Mouse (Mus musculus) layer of hippocampus, adult 9-11 months (tissue): ENCODE results near the gene Slc17a7.
"Not testable (repeated sequence)": the region's sequence is repeated elsewhere in the genome, so short reads cannot be mapped to it uniquely, and the experiment has no call there.

Experiments
- DNase-seq: peaks from one replicate; pipeline ENCODE4 v3.0.0; 2022

Slc17a7 gene

GRCm38 (mm10) chr7:45133446-45134159 lies 30.1 kb upstream of the Slc17a7 start:
- DNase-seq, result no peak

DNA sequence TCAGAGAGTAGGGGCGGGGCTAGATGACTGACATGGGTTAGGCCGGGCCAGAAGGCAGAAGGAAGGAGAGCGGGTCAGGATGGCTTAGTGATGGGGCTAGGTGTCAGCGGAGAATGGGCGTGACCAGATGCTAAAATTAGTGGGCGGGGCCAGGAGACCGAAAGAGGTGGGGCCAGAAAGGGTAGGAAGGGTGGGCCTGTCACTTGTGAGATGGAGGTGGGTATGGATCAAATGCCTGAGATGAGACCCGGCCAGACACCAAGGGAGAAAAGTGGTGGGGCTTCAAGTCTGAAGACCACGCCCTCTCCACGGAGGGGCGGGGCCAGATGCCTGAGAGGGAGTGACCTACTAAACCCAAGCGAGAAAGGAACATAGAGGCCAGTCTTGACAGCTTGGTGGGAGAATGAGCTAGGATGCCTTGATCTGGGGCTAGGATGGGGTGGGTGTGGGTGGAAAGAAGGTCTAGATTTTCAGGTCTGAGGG lies 29.2 kb upstream of the Slc17a7 start:
- no peak for DNase-seq

DNA sequence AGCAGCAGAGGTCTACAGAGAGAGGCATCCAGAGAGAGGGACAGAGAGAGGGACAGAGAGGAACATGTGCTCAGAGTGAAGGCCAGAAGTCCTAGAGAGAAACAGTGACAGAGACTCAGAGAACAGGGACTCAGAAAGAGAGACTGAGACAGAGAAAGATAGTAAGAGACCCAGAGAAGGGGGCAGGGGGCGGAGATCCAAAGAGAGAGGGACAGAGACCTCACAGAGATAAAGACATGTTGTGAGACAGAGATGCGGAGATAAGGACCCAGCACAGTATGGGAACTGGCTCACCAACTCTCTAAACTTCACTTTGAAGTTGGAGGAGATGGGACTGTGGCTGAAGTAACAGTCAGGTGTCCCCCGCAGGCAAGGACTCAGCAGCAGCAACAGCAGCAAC lies 28.4 kb upstream of the Slc17a7 start:
- no peak for DNase-seq

- DNase-seq, result peak; percentile 90
Measured at GRCm38 (mm10) chr7:45135993-45136567, 27.7 kb upstream of the Slc17a7 start, which contains the start of the genes Gm45713 and Flt3l. Gene Gm45713 (minus strand): TSS chr7:45136231. Gene Flt3l (minus strand): TSS chr7:45136432.

GRCm38 (mm10) chr7:45137171-45138006 lies 26.4 kb upstream of the Slc17a7 start:
- no peak for DNase-seq

DNA sequence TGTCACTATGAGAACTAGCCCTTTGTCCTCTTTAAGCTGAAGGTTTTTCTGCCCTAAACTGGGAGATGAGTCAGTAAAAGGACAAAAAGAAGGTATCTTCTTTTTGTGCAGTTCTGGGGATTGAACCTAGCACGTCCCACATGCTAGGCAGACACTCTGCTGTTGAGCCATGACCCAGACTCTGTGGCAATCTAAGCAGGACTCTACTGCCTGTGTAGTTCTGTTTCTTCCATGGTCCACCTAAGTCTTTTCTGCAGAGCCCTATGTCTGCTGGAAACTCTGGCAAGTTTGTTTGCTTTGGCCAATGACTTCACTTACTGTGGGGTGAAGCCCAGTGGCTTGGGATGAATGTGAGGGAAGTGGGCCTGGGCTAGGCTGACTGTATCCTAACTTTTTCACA lies 25.3 kb upstream of the Slc17a7 start:
- no peak for DNase-seq

- no peak for DNase-seq
Measured at GRCm38 (mm10) chr7:45139904-45140723, 23.6 kb upstream of the Slc17a7 start.

DNA sequence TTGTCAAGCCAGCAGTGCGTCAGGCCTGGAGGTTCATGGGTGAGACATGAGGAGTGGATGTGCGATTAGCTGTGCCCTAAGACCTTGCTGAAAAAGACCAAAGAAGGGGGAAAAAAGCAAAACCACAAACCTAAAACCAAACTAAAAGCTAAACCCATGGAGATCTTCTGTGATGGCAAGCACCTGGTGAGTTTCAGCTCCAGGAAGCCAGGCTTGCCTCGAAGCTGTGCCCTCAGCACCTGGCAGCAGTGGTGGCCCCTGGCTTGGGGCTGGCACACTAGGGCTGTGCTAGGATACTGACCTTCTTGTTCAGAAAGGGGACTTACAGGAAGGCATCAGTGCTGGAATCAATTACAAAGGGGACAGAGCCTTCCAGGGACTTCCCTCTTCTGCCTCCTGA lies 22.4 kb upstream of the Slc17a7 start:
- no peak for DNase-seq

- DNase-seq, result no peak
Measured at GRCm38 (mm10) chr7:45141914-45142313, 21.8 kb upstream of the Slc17a7 start.

- no peak for DNase-seq
Measured at GRCm38 (mm10) chr7:45144368-45145174, 19.2 kb upstream of the Slc17a7 start.

- DNase-seq, result no peak
Measured at GRCm38 (mm10) chr7:45145460-45145859, 18.3 kb upstream of the Slc17a7 start.

- DNase-seq, result no peak
Measured at GRCm38 (mm10) chr7:45147267-45147666, 16.5 kb upstream of the Slc17a7 start.

- DNase-seq, result no peak
Measured at GRCm38 (mm10) chr7:45147899-45148298, 15.8 kb upstream of the Slc17a7 start.

GRCm38 (mm10) chr7:45148534-45149098 lies 15.1 kb upstream of the Slc17a7 start:
- no peak for DNase-seq

GRCm38 (mm10) chr7:45149545-45149944 lies 14.2 kb upstream of the Slc17a7 start:
- no peak for DNase-seq

DNA sequence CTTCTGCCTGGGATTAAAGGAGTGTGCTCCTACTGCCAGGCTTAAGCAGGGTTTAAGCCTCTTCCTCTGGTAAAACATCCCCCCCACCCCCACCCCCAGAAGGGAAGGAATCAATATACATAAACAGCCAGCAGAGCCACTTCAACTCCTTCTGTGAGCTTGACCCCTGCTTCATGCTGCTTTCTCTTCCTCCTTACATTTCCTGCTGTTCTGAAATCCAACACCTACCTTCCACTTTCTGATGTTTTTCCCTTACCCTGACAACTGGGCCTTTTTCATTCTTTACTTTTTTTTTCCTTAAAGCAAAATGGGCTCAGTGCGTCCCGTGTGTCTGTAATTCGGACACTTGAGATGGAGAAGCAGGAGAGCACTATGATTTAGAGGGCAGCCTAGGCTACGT lies 13.4 kb upstream of the Slc17a7 start:
- no peak for DNase-seq

DNA sequence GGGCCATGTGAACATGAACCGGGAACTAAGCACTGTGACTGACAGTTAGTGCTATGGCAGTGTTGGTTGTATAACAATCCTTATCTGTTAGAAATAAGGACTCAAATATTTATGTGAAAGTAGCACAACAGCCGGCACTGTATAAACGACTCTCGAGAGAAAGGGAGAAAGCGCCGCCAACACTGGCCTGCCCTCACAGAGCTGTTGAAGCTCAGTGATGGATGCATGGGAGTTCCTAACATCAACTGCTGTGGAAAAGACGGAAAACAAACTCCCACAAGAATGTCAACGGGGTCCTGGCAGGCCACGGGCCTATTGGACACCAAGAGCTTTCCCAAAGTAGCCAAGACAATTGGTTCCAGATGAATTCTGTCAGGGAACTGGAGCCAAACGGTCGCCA lies 12.4 kb upstream of the Slc17a7 start:
- no peak for DNase-seq

- not testable (repeated sequence) for DNase-seq
Measured at GRCm38 (mm10) chr7:45153052-45153451, 10.7 kb upstream of the Slc17a7 start.

- DNase-seq, result no peak
Measured at GRCm38 (mm10) chr7:45153586-45153985, 10.2 kb upstream of the Slc17a7 start.

DNA sequence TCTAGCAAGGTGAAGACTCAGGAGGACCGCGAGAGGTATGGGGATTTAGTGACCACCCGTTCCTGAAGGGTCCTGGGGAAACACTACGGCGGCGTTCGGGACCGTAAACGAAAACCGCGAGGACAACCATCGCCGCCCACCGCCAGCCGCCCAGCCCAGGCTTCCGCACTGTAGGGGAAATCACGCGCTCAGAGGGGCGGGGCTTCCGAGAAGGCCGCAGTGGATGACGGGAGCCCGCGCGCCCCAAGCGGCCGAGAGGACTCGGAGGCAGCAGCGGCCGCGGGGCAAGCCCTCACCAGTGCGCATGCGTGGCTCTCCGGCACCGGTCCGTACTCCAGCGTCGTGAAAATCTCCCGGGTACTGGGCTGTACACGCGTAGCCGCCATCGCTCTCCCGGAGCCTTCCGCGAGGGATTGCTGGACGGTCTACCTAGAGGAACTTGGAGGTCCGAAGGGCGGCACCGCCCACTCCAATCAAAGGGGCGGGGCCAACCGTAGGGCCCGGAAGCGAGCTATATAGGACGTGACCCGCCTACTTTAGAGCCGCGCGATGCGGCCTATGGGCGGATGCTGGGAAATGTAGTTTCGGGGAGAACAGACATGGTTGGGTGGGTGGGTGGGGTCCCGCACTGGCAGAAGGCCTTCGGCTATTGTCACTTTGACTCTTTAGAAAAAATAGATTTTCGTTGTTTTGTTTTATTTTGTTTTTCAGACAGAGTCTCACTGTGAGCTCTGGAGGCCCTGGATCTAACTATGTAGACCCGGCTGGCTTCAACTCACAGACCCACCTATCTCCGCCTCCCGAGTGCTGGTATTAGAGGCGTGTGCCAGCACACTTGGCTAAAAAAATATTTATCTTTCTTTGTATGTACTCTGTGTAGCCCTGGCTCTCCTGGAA lies 9.4 kb upstream of the Slc17a7 start, which contains the start of the genes Pih1d1 and Aldh16a1:
Gene Pih1d1, plus strand, starts transcription at position 208 of the 897 bp plus-strand sequence.
Gene Aldh16a1, minus strand, starts transcription at position 489 of the 897 bp plus-strand sequence.
- DNase-seq, result peak; percentile 97
